Mouse (Mus musculus) stomach, embryonic 14.5 days (tissue): ENCODE data around the gene Bmpr1b. TPM values are rescaled to one million over a fixed set of nuclear protein-coding genes. Genes with fewer than 3 reads are reported as not detected.
A peak's percentile ranks its signal among the peaks of the same experiment; 100 is the strongest.

Experiments used
- ATAC-seq: fragments of 200-750 bp; cut with Nextera tagmentation; 2 replicates; pipeline ENCODE4 v1.8.0; 2017; ENCODE audit warnings: low read depth, moderate TSS enrichment; ENCODE audit not compliant: insufficient number of reproducible peaks, insufficient read depth, low FRiP score
- H3K27ac ChIP-seq: fragments of 300-500 bp; sonication (generic); 2 replicates; pipeline ENCODE4 v1.5.1; 2014; ENCODE audit warnings: mild to moderate bottlenecking, low read length, moderate library complexity, mixed read lengths
- H3K27me3 ChIP-seq: fragments of 300-500 bp; sonication (generic); 2 replicates; pipeline ENCODE4 v1.6.1; 2014; ENCODE audit warnings: low read length, control low read depth, mixed read lengths; ENCODE audit not compliant: control insufficient read depth, insufficient read depth
- H3K36me3 ChIP-seq: fragments of 300-500 bp; sonication (generic); 2 replicates; pipeline ENCODE4 v1.6.1; 2014; ENCODE audit warnings: mild to moderate bottlenecking, control low read depth, low read length, moderate library complexity, mixed read lengths; ENCODE audit not compliant: control insufficient read depth, insufficient read depth
- H3K4me1 ChIP-seq: fragments of 300-500 bp; sonication (generic); 2 replicates; pipeline ENCODE4 v1.6.1; 2014; ENCODE audit warnings: low read length, control low read depth, mixed read lengths; ENCODE audit not compliant: control insufficient read depth, insufficient read depth
- H3K4me2 ChIP-seq: fragments of 300-500 bp; sonication (generic); replicated peaks from 2 replicates; pipeline ENCODE4 v1.6.1; 2014; ENCODE audit warnings: low read depth, low read length, control low read depth
- H3K4me3 ChIP-seq: fragments of 300-500 bp; sonication (generic); 2 replicates; pipeline ENCODE4 v1.5.1; 2014; ENCODE audit warnings: low read depth, low read length, control low read depth
- H3K9ac ChIP-seq: fragments of 300-500 bp; sonication (generic); replicated peaks from 2 replicates; pipeline ENCODE4 v1.6.1; 2014; ENCODE audit warnings: low read depth, mild to moderate bottlenecking, control low read depth, low read length, moderate library complexity, mixed read lengths
- H3K9me3 ChIP-seq: fragments of 300-500 bp; sonication (generic); 2 replicates; pipeline ENCODE4 v1.6.1; 2016; ENCODE audit warnings: low read depth, low read length, control low read depth; ENCODE audit not compliant: control insufficient read depth
- WGBS: fragments of 180-500 bp; shearing (Covaris S2); extraction: QIAGEN DNeasy Blood & Tissue Kit; methylation state at CpG from one replicate; pipeline ENCODE4 v1.1.7; 2014; 5-methylcytosine and 5-hydroxymethylcytosine counted together
- polyA plus RNA-seq: library from polyadenylated mRNA; unstranded; fragments of >200 nt; fragmentation: Nextera tagmentation; extraction: Ambion mirVana; gene quantifications from 2 replicates; pipeline ENCODE4 v1.2.1, GENCODE M21; 2014

Bmpr1b gene
- polyA plus RNA-seq, 1 experiment from 2014 or later, result 12.7 TPM

DNA sequence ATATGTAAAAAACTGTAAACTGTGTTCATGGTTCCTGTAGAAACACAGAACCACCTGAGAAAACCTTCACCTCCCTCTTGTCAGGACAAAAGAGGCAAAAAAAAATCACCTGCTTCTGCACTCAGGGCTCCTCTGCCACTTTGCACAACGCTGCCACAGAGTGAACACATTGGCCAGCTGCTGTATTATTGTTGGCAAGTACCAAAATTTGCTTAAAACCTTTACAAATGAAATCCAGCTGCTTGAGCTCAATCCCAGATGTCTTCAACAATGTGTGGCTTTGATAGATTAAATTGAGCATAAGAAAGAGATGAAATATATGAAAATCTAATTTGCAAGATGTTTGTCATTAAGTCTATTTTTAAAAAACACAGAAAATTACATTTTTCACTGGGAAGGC, 245.8 kb downstream of the Bmpr1b start:
- WGBS, result 25% methylated on average over 1 of the region's 1 CpGs
- no peaks in the 10 kb centered on the region for H3K27me3 ChIP-seq
- H3K4me3 ChIP-seq, result no peak overlapping the region
- H3K36me3 ChIP-seq, result no peaks in the 10 kb centered on the region
- no peak overlapping the region for H3K9ac ChIP-seq
- no peak for ATAC-seq
- H3K4me2 ChIP-seq, result no peak overlapping the region
- no peak overlapping the region for H3K27ac ChIP-seq
- H3K4me1 ChIP-seq, result peaks cover 6% of the 10 kb centered on the region; the same call in 1 of the 2 replicates
- no peaks in the 10 kb centered on the region for H3K9me3 ChIP-seq

DNA sequence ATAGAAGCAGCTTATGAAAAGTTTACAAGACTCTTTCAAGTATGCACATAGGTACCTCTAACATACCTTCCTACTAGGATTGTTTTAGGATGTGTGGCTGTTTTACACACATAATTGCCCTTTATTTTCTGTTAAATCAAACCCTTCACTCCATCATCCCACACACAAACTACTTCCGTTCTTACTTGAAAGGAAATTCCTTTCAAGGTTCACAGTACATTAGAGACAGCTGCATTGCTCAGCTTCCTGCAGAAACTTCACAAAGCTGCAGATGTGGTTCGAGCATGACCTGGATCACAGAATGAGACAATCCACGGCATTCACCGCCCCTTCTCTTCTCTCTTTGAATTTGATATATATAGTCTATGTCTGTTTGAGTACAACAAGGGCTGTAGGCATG, 248.1 kb downstream of the Bmpr1b start:
- no peak overlapping the region for H3K27ac ChIP-seq
- H3K27me3 ChIP-seq, result no peaks in the 10 kb centered on the region
- 48% methylated on average over 4 of the region's 4 CpGs for WGBS
- H3K4me2 ChIP-seq, result no peak overlapping the region
- no peak for ATAC-seq
- H3K9me3 ChIP-seq, result no peaks in the 10 kb centered on the region
- 0 out of 2 replicates have a peak, but pooled peaks cover 2% of the 10 kb centered on the region for H3K4me1 ChIP-seq
- H3K9ac ChIP-seq, result no peak overlapping the region
- H3K4me3 ChIP-seq, result no peak overlapping the region
- H3K36me3 ChIP-seq, result no peaks in the 10 kb centered on the region

- Histone ChIP-seq H3K4me2 (no peak overlapping the region), H3K27ac (no peak overlapping the region), H3K27me3 (no peaks in the 10 kb centered on the region), H3K4me3 (no peak overlapping the region), H3K9me3 (no peaks in the 10 kb centered on the region), H3K9ac (no peak overlapping the region), H3K4me1 (0 out of 2 replicates have a peak, but pooled peaks cover 4% of the 10 kb centered on the region), H3K36me3 (no peaks in the 10 kb centered on the region)
- 44% methylated on average over 3 of the region's 3 CpGs for whole genome bisulfite sequencing
- no peak for ATAC-seq
Measured at GRCm38 (mm10) chr3:141919661-141920060, 249.6 kb downstream of the Bmpr1b start.

GRCm38 (mm10) chr3:141917166-141917565, 252.1 kb downstream of the Bmpr1b start:
- Histone ChIP-seq H3K4me2 (no peak overlapping the region), H3K36me3 (no peaks in the 10 kb centered on the region), H3K9ac (no peak overlapping the region), H3K27me3 (no peaks in the 10 kb centered on the region), H3K27ac (no peak overlapping the region), H3K9me3 (no peaks in the 10 kb centered on the region), H3K4me1 (0 out of 2 replicates have a peak, but pooled peaks cover 4% of the 10 kb centered on the region), H3K4me3 (no peak overlapping the region)
- 60% methylated on average over 4 of the region's 4 CpGs for WGBS
- peak; percentile 65; the same call in 1 of the 2 replicates for ATAC-seq

DNA sequence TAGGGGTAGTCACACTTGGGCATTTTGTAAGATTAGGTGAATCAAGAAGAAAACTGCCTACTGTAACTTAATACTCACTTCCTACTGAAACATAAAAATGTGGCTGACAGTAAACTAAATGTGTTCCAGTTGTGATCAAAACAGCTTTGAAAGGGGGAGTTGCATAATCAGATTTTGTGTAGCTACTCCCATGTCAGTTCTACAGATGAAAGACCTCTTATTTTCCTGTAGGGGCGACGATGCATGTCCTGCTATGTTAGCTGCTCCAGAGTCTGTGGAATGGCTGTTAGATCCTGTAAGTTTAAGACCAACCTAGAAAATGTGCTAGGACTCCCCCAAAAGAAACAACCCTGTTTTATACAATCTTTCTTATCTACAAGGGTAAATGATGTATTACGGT, 253.2 kb downstream of the Bmpr1b start:
- Histone ChIP-seq H3K9ac (no peak overlapping the region), H3K4me1 (0 out of 2 replicates have a peak, but pooled peaks cover 4% of the 10 kb centered on the region), H3K27ac (no peak overlapping the region), H3K27me3 (no peaks in the 10 kb centered on the region), H3K36me3 (no peaks in the 10 kb centered on the region), H3K4me2 (no peak overlapping the region), H3K9me3 (no peaks in the 10 kb centered on the region), H3K4me3 (no peak overlapping the region)
- no peak for ATAC-seq
- WGBS, result 65% methylated on average over 3 of the region's 3 CpGs

GRCm38 (mm10) chr3:141914588-141914987, 254.6 kb downstream of the Bmpr1b start:
- no peak overlapping the region for H3K4me3 ChIP-seq
- no peak for ATAC-seq
- 59% methylated on average over 3 of the region's 3 CpGs for WGBS
- no peaks in the 10 kb centered on the region for H3K27me3 ChIP-seq
- H3K36me3 ChIP-seq, result no peaks in the 10 kb centered on the region
- H3K9me3 ChIP-seq, result no peaks in the 10 kb centered on the region
- H3K4me1 ChIP-seq, result 0 out of 2 replicates have a peak, but pooled peaks cover 4% of the 10 kb centered on the region
- H3K27ac ChIP-seq, result no peak overlapping the region
- no peak overlapping the region for H3K4me2 ChIP-seq
- H3K9ac ChIP-seq, result no peak overlapping the region

- H3K27ac ChIP-seq, result no peak overlapping the region
- no peak overlapping the region for H3K9ac ChIP-seq
- no peaks in the 10 kb centered on the region for H3K4me1 ChIP-seq
- ATAC-seq, result no peak
- H3K9me3 ChIP-seq, result no peaks in the 10 kb centered on the region
- H3K36me3 ChIP-seq, result no peaks in the 10 kb centered on the region
- H3K27me3 ChIP-seq, result no peaks in the 10 kb centered on the region
- H3K4me2 ChIP-seq, result no peak overlapping the region
- 89% methylated on average over 2 of the region's 2 CpGs for WGBS
- no peak overlapping the region for H3K4me3 ChIP-seq
Measured at GRCm38 (mm10) chr3:141909136-141909535, 260.1 kb downstream of the Bmpr1b start.

GRCm38 (mm10) chr3:141905903-141906623, 263.2 kb downstream of the Bmpr1b start:
- H3K27ac ChIP-seq, result no peak overlapping the region

More at GRCm38 (mm10) chr3:141905903-141906623, 263.2 kb downstream of the Bmpr1b start:
- Histone ChIP-seq H3K9me3 (no peaks in the 10 kb centered on the region), H3K27me3 (no peaks in the 10 kb centered on the region), H3K9ac (no peak overlapping the region), H3K4me2 (no peak overlapping the region), H3K4me3 (no peak overlapping the region), H3K36me3 (no peaks in the 10 kb centered on the region), H3K4me1 (no peaks in the 10 kb centered on the region)
- 74% methylated on average over 6 of the region's 6 CpGs for WGBS
- no peak for ATAC-seq
